Mouse (Mus musculus) ES-E14 (cell line): ENCODE data around the gene Paxx.

Experiments used
- CHD2 ChIP-seq: IDR thresholded peaks from 2 replicates; pipeline ENCODE4 v1.6.1; 2014; ENCODE audit warnings: mild to moderate bottlenecking, low read depth, low read length, inconsistent platforms
- MAFK ChIP-seq: IDR thresholded peaks from 2 replicates; pipeline ENCODE4 v1.6.1; 2014; ENCODE audit warnings: mild to moderate bottlenecking, low read depth, low read length, inconsistent platforms; ENCODE audit not compliant: insufficient read depth

- no peak for TF ChIP-seq MAFK
- TF ChIP-seq CHD2, result no peak
Observed at GRCm38 (mm10) chr2:25465256-25465655, 4.4 kb upstream of the Paxx start.
